Mouse (Mus musculus): ENCODE measurements around the gene Adam30. TPM values are rescaled to one million over a fixed set of nuclear protein-coding genes. Genes with fewer than 3 reads are reported as not detected.

The Adam30 gene
- polyA plus RNA-seq, 1 experiment: not detected

DNA sequence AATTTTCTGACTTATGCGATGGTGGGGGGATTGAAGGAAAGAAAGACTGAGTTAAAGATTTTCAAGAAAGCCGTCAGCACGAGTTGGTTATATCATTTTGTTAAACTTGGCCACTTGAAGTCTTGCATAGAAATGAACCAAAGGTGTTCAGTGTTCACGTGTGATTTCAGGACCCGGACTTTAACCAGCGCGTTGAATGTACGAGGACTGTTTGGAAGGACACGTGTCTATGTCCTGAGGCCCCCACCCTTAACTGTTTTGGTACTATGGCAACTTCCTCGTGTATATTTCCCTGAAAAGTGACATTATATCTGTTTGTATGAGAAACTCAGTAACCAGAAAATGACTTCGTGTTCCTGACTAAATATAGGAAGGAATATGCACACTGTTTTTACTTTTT lies 10.5 kb upstream of the Adam30 start:
- Histone ChIP-seq H3K27me3 (ENCODE audit: control insufficient read depth, insufficient read depth, low read length, poor library complexity, severe bottlenecking) (no peaks in the 10 kb centered on the region), H3K4me1 (ENCODE audit: control insufficient read depth, insufficient read depth, low read length) (no peaks in the 10 kb centered on the region), H3K27ac (ENCODE audit: insufficient read depth, low read length) (no peak overlapping the region), H3K9me3 (replicated peaks; ENCODE audit: control insufficient read depth, insufficient read depth, low read length, poor library complexity, severe bottlenecking) (no peaks in the 10 kb centered on the region), H3K4me3 (ENCODE audit: low read depth, low read length) (no peak overlapping the region), H3K9ac (ENCODE audit: low read depth, poor library complexity, severe bottlenecking) (no peak overlapping the region), H3K36me3 (ENCODE audit: control insufficient read depth, insufficient read depth, low read length, poor library complexity, severe bottlenecking) (peaks cover 3% of the 10 kb centered on the region)
- no peak for TF ChIP-seq EP300 (IDR thresholded peaks at IDR 0.05; ENCODE audit: insufficient read depth, low read depth, low read length)
- no peak for TF ChIP-seq CTCF (IDR thresholded peaks at IDR 0.05; ENCODE audit: low read depth, low read length)
- TF ChIP-seq POLR2A (IDR thresholded peaks at IDR 0.05; ENCODE audit: insufficient read depth, low read length): no peak

DNA sequence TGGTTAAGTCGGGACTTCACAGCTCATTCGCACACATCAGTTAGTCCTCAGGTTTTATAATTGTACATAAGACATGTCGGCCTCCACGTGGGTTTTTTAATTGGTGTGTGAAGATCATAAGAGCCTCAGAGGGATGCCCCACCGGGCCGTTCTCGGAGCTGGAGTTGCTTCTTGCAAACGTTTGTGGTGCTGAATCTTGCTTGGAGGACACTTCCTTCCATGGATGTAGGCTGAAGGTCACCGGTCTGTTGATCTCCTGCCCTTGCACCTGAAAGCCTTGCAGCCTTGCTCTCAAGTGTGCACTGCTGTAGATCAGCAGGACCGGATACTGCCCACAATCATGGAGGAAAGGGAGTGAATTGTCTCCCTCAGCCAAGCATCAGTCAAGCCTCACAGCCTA lies 9.4 kb upstream of the Adam30 start:
- Histone ChIP-seq H3K27ac (ENCODE audit: insufficient read depth, low read length) (no peak overlapping the region), H3K9me3 (replicated peaks; ENCODE audit: control insufficient read depth, insufficient read depth, low read length, poor library complexity, severe bottlenecking) (no peaks in the 10 kb centered on the region), H3K4me1 (ENCODE audit: control insufficient read depth, insufficient read depth, low read length) (no peaks in the 10 kb centered on the region), H3K36me3 (ENCODE audit: control insufficient read depth, insufficient read depth, low read length, poor library complexity, severe bottlenecking) (peaks cover 3% of the 10 kb centered on the region), H3K9ac (ENCODE audit: low read depth, poor library complexity, severe bottlenecking) (no peak overlapping the region), H3K4me3 (ENCODE audit: low read depth, low read length) (no peak overlapping the region), H3K27me3 (ENCODE audit: control insufficient read depth, insufficient read depth, low read length, poor library complexity, severe bottlenecking) (no peaks in the 10 kb centered on the region)
- TF ChIP-seq CTCF (IDR thresholded peaks at IDR 0.05; ENCODE audit: low read depth, low read length) (no peak), POLR2A (IDR thresholded peaks at IDR 0.05; ENCODE audit: insufficient read depth, low read length) (no peak), EP300 (IDR thresholded peaks at IDR 0.05; ENCODE audit: insufficient read depth, low read depth, low read length) (no peak)

DNA sequence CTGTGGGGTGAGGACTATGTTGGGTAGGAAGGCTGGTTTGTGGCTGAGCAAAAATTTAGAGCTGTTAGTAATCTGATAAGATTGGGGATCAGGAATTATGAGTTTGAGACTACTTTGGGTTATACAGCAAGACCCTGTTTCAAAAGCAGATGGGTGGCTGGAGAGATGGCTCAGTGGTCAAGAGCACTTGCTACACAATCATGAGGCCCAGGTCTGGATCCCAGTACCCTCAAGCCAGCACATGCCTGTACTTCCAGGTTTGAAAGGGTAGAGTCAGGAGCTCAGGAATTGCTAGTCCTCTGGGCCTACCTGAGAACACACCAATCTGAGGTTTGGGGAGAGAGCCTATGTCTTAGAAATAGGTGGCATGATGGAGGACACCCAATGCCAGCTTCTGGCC lies 7.0 kb upstream of the Adam30 start:
- Histone ChIP-seq H3K27me3 (ENCODE audit: control insufficient read depth, insufficient read depth, low read length, poor library complexity, severe bottlenecking) (no peaks in the 10 kb centered on the region), H3K27ac (ENCODE audit: insufficient read depth, low read length) (no peak overlapping the region), H3K9ac (ENCODE audit: low read depth, poor library complexity, severe bottlenecking) (no peak overlapping the region), H3K4me1 (ENCODE audit: control insufficient read depth, insufficient read depth, low read length) (no peaks in the 10 kb centered on the region), H3K36me3 (ENCODE audit: control insufficient read depth, insufficient read depth, low read length, poor library complexity, severe bottlenecking) (no peaks in the 10 kb centered on the region), H3K4me3 (ENCODE audit: low read depth, low read length) (no peak overlapping the region), H3K9me3 (replicated peaks; ENCODE audit: control insufficient read depth, insufficient read depth, low read length, poor library complexity, severe bottlenecking) (no peaks in the 10 kb centered on the region)
- no peak for TF ChIP-seq CTCF (IDR thresholded peaks at IDR 0.05; ENCODE audit: low read depth, low read length)
- no peak for TF ChIP-seq EP300 (IDR thresholded peaks at IDR 0.05; ENCODE audit: insufficient read depth, low read depth, low read length)
- no peak for TF ChIP-seq POLR2A (IDR thresholded peaks at IDR 0.05; ENCODE audit: insufficient read depth, low read length)

DNA sequence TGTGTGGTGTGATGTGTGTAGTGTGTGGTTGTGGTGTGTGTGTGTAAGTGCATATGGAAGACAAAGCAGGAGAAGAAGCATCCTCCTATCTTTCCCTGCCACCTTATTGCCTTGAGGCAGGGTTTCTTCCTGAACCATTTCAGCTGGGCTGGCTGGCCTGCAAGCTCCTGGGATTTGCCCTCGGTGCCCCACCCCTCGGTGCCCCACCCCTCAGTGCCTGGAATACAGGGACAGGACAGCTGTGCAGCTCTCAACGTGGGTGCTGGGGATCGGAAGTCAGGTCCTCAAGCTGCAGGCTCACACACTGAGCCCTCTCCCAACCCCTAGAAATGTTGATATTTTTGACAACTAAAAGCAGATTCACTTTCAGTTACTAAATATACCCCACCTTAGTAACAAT lies 4.3 kb upstream of the Adam30 start:
- Histone ChIP-seq H3K27ac (ENCODE audit: insufficient read depth, low read length) (no peak overlapping the region), H3K4me1 (ENCODE audit: control insufficient read depth, insufficient read depth, low read length) (no peaks in the 10 kb centered on the region), H3K9me3 (replicated peaks; ENCODE audit: control insufficient read depth, insufficient read depth, low read length, poor library complexity, severe bottlenecking) (no peaks in the 10 kb centered on the region), H3K27me3 (ENCODE audit: control insufficient read depth, insufficient read depth, low read length, poor library complexity, severe bottlenecking) (no peaks in the 10 kb centered on the region), H3K9ac (ENCODE audit: low read depth, poor library complexity, severe bottlenecking) (no peak overlapping the region), H3K4me3 (ENCODE audit: low read depth, low read length) (no peak overlapping the region), H3K36me3 (ENCODE audit: control insufficient read depth, insufficient read depth, low read length, poor library complexity, severe bottlenecking) (no peaks in the 10 kb centered on the region)
- TF ChIP-seq CTCF (IDR thresholded peaks at IDR 0.05; ENCODE audit: low read depth, low read length): no peak
- no peak for TF ChIP-seq POLR2A (IDR thresholded peaks at IDR 0.05; ENCODE audit: insufficient read depth, low read length)
- no peak for TF ChIP-seq EP300 (IDR thresholded peaks at IDR 0.05; ENCODE audit: insufficient read depth, low read depth, low read length)

DNA sequence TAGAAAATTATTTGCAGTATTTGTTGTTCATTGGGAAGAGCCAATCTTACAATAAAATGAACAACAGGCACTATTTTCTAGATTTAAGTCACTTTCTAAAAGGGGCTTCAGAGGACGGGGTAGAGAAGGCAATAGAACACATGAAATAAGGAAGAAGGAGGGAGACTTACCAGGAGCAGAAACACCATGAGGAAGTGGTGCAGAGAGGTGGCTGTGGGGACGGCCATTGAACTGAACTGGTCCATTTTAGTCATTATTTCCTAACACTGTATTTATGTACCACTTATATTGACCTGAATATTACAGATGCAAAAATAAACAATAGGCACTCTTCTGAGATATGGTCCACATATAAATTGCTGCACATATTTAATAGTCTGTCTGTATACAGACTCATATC lies 3.4 kb upstream of the Adam30 start:
- H3K36me3 ChIP-seq (ENCODE audit: control insufficient read depth, insufficient read depth, low read length, poor library complexity, severe bottlenecking): no peaks in the 10 kb centered on the region
- no peaks in the 10 kb centered on the region for H3K27me3 ChIP-seq (ENCODE audit: control insufficient read depth, insufficient read depth, low read length, poor library complexity, severe bottlenecking)
- H3K9me3 ChIP-seq (replicated peaks; ENCODE audit: control insufficient read depth, insufficient read depth, low read length, poor library complexity, severe bottlenecking): no peaks in the 10 kb centered on the region
- H3K27ac ChIP-seq (ENCODE audit: insufficient read depth, low read length): no peak overlapping the region
- no peak overlapping the region for H3K9ac ChIP-seq (ENCODE audit: low read depth, poor library complexity, severe bottlenecking)
- no peaks in the 10 kb centered on the region for H3K4me1 ChIP-seq (ENCODE audit: control insufficient read depth, insufficient read depth, low read length)
- TF ChIP-seq EP300 (IDR thresholded peaks at IDR 0.05; ENCODE audit: insufficient read depth, low read depth, low read length) (no peak), CTCF (IDR thresholded peaks at IDR 0.05; ENCODE audit: low read depth, low read length) (no peak), POLR2A (IDR thresholded peaks at IDR 0.05; ENCODE audit: insufficient read depth, low read length) (no peak)
- H3K4me3 ChIP-seq (ENCODE audit: low read depth, low read length): no peak overlapping the region

DNA sequence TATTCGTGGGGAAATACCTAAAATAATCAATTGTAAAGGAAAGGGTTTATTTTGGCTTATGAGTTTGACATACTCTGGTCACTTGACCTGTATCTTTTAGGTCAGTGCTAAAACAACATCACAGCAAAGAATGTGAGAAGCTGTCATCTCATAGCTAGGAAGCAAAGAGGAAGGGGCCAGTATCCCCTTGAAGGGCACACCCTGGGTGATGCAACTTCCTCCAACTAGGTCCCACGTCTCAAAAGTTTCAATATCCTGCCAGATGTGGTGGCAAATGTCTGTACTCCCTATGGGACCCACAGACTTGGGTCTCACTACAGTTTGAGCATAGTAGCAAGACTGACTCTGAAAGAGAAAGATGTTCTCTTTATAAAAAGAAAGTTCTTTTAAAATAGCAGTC lies 2.8 kb upstream of the Adam30 start:
- Histone ChIP-seq H3K36me3 (ENCODE audit: control insufficient read depth, insufficient read depth, low read length, poor library complexity, severe bottlenecking) (no peaks in the 10 kb centered on the region), H3K4me1 (ENCODE audit: control insufficient read depth, insufficient read depth, low read length) (no peaks in the 10 kb centered on the region), H3K27ac (ENCODE audit: insufficient read depth, low read length) (no peak overlapping the region), H3K4me3 (ENCODE audit: low read depth, low read length) (no peak overlapping the region), H3K9me3 (replicated peaks; ENCODE audit: control insufficient read depth, insufficient read depth, low read length, poor library complexity, severe bottlenecking) (no peaks in the 10 kb centered on the region), H3K27me3 (ENCODE audit: control insufficient read depth, insufficient read depth, low read length, poor library complexity, severe bottlenecking) (no peaks in the 10 kb centered on the region), H3K9ac (ENCODE audit: low read depth, poor library complexity, severe bottlenecking) (no peak overlapping the region)
- TF ChIP-seq POLR2A (IDR thresholded peaks at IDR 0.05; ENCODE audit: insufficient read depth, low read length): no peak
- no peak for TF ChIP-seq EP300 (IDR thresholded peaks at IDR 0.05; ENCODE audit: insufficient read depth, low read depth, low read length)
- no peak for TF ChIP-seq CTCF (IDR thresholded peaks at IDR 0.05; ENCODE audit: low read depth, low read length)
